Mouse (Mus musculus): Measurements from ENCODE around the gene Rbfox1. TPM values are rescaled to one million over a fixed set of nuclear protein-coding genes. Genes with fewer than 3 reads are reported as not detected.
A peak's percentile ranks its signal among the peaks of the same experiment; 100 is the strongest.

The Rbfox1 gene
- total RNA-seq, 2 experiments from 2014 or later: 413 to 426 TPM

DNA sequence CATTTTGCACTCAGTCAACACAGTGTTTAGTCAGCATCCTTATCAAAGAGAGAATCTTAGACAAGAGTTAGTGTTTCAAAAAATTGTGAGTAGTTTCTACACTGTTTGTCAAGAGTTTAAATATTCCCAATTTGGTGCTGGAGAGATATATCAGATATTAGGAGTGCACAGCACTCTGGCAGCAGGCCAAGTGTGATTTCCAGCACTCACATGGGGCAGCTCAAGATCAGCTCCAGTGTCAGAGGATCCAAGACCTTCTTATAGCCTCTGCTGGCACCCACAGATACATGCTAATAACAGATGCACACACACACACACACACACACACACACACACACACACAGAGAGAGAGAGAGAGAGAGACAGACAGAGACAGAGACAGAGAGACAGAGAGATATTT lies 424.8 kb downstream of the Rbfox1 start:
- TF ChIP-seq CTCF (conservative IDR thresholded peaks at IDR 0.05): no peak
- Histone ChIP-seq H3K27ac (no peak overlapping the region), H3K4me3 (no peak overlapping the region)
- no peak for DNase-seq (ENCODE audit: low spot score in 2 of 2)

DNA sequence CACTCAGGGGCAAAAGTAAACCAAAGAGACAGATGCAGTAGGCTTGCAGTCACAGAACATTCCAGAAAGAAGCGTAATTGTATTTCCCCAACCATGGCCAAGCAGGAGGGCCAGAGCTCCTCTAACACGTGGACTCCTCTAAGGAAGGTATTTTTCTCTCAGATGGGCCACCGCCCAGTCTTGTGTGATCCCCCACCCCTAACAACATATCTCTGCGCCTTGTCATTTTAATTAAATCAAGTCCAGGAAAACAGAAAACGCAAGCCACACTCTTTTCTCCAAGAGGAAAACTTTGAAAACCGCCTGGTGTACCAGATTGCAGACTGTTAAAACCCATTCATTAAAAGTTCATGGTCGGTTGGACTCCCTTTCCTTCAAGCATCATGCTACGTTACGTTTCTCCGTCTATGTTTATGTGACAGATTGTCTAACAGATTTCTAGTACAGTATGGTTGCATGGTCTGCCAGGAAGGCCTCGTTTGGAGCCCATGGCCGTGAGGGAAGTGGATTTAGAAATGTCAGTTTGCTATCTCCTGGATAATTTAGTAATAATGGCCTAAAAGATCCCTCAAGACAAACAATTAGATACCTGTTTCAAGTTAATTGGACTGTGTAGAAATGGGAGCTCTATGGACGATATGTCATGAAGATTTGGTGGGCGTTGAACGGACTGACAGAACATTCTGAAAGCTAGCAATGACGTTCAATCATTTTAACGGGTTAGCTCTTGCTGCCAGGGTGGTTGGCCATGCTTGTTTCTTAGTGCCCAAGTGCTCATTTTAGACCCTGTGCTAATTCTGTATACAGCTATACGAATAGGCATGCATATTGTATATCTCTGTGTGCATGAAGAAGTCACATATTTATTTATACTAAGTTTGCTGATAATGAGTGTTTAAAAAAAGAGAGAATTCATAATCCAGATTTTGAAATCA lies 425.9 kb downstream of the Rbfox1 start:
- Histone ChIP-seq H3K27ac (no peak overlapping the region), H3K4me3 (no peak overlapping the region)
- DNase-seq (ENCODE audit: low spot score in 2 of 2): peak in 1 of 2 experiments; percentile 23
- TF ChIP-seq CTCF (conservative IDR thresholded peaks at IDR 0.05): no peak

DNA sequence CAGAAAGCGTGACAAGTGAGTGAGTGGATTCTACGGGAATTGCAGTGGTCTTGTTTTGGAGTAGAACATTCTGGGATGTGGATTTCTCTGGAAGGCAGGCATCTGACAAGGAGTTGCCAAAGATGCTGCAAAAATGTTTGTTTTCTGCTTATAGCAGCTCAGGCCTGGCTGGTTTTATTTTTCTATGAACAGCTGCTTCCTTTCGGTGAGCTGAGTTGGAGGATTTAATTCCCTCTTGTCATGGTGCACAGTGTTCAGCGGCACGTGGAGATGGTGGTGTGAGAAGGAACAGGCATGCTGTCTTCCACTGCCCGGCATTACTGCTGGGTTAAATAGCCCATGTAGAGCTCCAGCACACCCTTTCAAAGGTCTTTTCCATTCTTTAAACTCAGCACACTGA lies 428.5 kb downstream of the Rbfox1 start:
- no peak overlapping the region for H3K4me3 ChIP-seq
- no peak for TF ChIP-seq CTCF (conservative IDR thresholded peaks at IDR 0.05)
- H3K27ac ChIP-seq: peak overlapping the region; percentile 59; the same call in 1 of the 2 replicates
- DNase-seq (ENCODE audit: low spot score in 2 of 2): peak; percentile 21 to 39

DNA sequence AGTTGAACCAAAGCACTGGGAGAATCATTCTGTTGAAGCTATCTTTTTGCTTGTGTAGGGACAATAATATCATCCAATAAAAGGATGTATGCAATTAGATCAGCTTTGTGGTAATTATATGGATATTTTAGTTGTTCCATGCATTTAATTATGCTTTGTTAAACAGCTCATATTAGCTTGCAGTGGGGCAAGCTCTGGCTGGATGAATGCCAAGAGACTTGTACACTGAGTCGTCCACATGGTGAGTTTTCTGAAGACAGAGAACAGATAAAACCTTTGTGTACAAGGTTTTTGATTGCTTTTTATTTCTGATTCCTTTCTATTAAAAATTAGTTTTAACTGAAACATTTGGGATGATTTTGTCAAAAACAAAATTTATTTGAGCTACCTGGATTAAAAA lies 439.7 kb downstream of the Rbfox1 start:
- no peak for DNase-seq (ENCODE audit: low spot score in 2 of 2)
- no peak overlapping the region for H3K27ac ChIP-seq
- TF ChIP-seq CTCF (conservative IDR thresholded peaks at IDR 0.05): no peak
- H3K4me3 ChIP-seq: no peak overlapping the region

DNA sequence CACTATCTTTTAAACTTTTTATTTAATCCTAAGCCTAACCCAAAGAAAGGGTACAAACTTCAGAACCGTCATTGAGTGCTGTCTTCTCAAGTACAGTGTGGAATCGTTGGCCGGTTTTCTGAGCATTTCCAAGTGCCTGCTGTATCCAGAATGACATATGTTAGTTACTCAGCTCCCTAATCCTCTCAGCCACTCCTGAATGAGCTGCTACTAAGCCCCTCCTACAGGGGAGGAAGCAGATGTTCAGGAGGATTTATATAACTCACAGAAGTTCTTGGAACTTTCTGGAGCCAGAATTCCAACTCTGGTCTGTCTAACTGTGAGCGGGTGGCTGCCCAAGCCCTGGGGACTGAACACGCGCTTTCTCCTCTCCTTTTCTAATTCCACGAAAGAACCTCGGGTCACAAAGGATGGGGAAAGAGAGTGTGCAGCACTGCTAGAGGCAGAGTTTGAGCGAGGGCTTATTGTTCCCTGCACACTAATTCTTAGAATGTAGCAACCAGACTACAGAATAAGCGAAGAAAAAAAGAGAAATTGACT lies 446.3 kb downstream of the Rbfox1 start:
- H3K4me3 ChIP-seq: no peak overlapping the region
- peak in 1 of 2 experiments; percentile 32 for DNase-seq (ENCODE audit: low spot score in 2 of 2)
- H3K27ac ChIP-seq: no peak overlapping the region
- TF ChIP-seq CTCF (conservative IDR thresholded peaks at IDR 0.05): no peak

DNA sequence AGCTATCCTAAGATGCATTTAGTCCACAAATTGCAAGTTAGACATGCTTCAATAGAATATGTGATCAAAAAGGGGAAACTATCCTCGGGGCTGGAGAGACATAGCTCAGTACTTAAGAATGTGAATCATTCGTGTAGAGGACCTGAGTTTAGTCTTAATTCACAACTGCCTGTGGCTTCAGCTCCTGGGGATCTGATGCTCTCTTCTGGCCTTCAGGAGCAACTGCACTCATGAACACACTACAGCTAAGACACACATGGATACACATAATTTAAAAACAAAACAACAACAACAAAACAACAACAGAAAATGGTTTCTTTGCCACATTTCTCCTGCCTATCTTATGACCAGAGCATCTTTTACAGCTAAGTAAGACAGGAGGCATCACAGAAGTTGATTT lies 448.1 kb downstream of the Rbfox1 start:
- DNase-seq (ENCODE audit: low spot score in 2 of 2): no peak
- Histone ChIP-seq H3K4me3 (no peak overlapping the region), H3K27ac (no peak overlapping the region)
- peak; percentile 49 for TF ChIP-seq CTCF (conservative IDR thresholded peaks at IDR 0.05)

DNA sequence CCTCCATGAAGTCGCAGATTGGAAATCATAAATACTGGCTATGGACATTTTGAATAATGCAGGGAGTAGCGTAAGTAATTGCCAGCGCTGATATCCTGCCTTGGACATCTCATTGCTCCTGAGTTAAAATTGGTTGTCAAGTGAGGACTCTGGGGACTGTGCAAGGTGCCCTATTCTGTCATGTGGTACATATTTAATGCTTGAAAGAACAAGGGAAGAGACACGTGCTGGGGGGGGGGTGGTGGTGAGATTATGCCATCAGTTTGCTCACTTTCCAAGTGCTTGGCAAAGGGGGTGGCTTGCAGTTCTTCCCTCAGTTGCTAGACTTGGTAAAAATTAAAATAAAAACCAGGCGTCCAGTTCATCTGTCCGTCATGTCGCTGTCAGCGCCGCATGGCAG lies 462.9 kb downstream of the Rbfox1 start:
- peak overlapping the region; percentile 73 for H3K4me3 ChIP-seq
- H3K27ac ChIP-seq: peak overlapping the region; percentile 85
- no peak for DNase-seq (ENCODE audit: low spot score in 2 of 2)
- no peak for TF ChIP-seq CTCF (conservative IDR thresholded peaks at IDR 0.05)

DNA sequence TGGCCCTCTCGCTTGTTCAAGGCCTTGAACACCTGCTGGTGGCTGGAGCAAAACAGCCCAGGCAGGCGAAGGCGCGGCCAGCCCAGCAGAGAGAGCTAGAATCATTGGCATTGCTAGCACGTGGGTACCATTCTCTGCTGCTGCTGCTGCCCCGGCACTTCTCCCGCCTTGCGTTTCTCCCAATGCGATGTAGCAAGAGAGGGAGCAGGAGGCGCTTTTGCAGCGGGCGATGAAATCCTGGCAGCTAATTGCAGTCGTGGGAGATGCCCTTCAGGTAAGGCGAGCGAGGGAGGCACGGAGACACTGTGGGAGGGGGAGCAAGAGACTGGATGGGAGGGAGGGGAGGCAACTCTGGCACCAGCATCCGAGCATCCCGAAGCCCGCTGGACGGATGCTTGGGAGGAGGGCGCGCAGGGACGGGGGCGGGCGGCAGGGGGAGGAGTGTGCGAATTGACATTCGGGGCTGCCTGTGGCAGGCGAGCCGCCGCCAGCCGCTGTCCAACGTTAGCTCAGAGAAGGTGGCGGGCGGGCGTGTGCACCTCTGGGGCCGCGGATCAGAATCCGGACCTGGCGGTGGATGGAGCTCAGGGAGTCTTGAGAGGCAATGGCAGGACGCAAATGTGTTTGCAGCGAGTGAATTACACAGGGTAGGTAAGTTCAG lies 463.6 kb downstream of the Rbfox1 start:
- Histone ChIP-seq H3K27ac (peak overlapping the region; percentile 85), H3K4me3 (peak overlapping the region; percentile 73)
- peak; percentile 58 to 59 for DNase-seq (ENCODE audit: low spot score in 2 of 2)
- TF ChIP-seq CTCF (conservative IDR thresholded peaks at IDR 0.05): peak; percentile 14

DNA sequence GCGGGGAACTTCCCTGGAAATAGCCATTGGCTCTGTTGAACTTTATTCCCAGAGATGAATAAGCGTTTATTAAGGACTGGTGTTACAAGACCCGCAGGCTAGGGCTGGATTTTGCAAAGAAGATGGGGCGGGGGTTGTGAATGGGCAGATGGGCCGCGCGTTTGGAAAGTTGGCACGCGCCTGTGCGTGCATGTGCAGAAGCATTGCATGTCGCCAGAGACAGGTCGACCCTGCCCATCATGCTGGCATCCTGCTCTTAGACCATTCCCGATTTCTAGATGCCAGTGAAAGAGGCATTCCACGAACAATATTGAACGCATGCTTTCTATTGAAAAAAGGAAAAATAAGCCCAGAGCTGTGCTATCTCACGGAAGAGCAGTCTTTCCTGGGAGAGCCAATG lies 464.2 kb downstream of the Rbfox1 start:
- no peak for TF ChIP-seq CTCF (conservative IDR thresholded peaks at IDR 0.05)
- Histone ChIP-seq H3K27ac (peak overlapping the region; percentile 85), H3K4me3 (peak overlapping the region; percentile 73)
- DNase-seq (ENCODE audit: low spot score in 2 of 2): peak in 1 of 2 experiments; percentile 10

DNA sequence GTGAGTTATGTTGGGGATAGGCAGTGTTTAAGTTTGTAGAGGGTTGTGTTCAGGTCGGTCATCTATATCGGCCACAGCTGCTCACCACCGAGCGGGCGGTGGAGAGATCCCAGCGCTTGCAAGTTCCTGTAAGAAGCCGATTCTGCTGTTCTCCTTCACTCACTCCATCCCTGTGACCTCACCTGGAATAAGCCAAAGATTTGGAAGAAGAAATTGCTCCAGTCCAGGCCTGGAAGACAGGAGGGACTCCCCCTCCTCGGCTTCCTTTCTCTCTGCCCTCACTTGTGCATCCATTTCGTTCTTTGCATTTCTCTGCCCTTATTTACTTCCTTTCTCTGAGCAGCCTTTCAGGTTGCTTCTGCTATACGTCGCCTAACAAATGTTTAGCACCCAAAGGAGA lies 465.1 kb downstream of the Rbfox1 start:
- Histone ChIP-seq H3K27ac (peak overlapping the region; percentile 85; the same call in 1 of the 2 replicates), H3K4me3 (peak overlapping the region; percentile 73)
- no peak for DNase-seq (ENCODE audit: low spot score in 2 of 2)
- TF ChIP-seq CTCF (conservative IDR thresholded peaks at IDR 0.05): no peak

DNA sequence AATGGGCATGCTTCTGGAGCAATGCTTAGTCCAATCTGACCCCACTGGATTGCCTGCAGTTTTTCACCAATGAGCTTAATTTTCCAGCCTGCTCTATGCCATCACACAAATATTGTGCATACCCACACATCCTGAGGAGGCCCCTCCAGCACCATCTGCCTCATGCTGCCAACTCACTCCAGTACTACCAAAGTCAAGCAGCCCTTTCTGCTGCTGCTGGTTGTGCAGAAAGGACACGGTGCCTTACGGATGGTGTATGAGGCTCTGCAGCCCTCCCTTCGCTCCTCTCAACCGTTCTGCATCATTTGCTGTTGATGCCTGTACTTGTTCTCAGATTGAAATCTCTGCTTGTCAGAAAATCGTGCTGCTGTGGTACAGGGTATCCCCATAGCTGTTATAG lies 468.0 kb downstream of the Rbfox1 start:
- Histone ChIP-seq H3K27ac (peak overlapping the region; percentile 52), H3K4me3 (no peak overlapping the region)
- peak; percentile 30 to 42 for DNase-seq (ENCODE audit: low spot score in 2 of 2)
- no peak for TF ChIP-seq CTCF (conservative IDR thresholded peaks at IDR 0.05)

DNA sequence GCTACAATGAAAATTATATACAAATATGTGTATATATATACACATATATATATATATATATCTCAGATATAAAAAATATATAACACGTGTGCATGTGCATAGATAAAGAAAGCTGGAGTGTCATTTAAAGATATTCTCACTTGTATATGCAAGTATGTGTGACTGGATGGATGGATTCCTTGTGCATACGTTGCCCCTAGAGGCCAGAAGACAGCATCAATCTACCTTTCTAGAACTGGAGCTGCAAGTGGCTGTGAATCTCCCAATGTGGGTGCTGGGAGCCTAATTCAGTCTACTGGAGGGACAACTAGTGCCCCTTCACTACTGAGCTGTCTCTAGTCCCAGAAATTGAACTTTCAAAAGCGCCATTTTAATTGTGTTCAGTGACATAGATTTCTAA lies 471.8 kb downstream of the Rbfox1 start:
- no peak for DNase-seq (ENCODE audit: low spot score in 2 of 2)
- no peak overlapping the region for H3K27ac ChIP-seq
- H3K4me3 ChIP-seq: no peak overlapping the region
- TF ChIP-seq CTCF (conservative IDR thresholded peaks at IDR 0.05): peak; percentile 45

DNA sequence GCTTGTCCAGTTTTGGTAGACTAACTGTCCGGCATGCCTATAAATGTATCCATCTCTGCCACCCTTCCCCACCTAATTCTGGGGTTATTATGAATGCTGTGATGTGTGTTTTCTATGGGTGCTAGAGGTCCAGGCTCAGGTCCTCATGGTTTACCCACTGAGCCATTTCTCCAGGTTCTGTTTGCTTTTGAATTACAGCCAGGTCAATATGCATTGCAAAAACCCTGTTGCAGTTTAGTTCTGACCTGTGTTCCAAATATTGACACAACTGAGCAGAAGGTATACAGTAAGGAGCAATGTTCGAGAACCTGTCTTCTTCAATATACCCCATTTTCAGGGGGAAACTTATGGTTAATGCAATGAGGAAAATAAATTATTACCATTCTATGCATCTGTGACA lies 480.6 kb downstream of the Rbfox1 start:
- no peak for DNase-seq (ENCODE audit: low spot score in 2 of 2)
- Histone ChIP-seq H3K4me3 (no peak overlapping the region), H3K27ac (no peak overlapping the region)
- TF ChIP-seq CTCF (conservative IDR thresholded peaks at IDR 0.05): no peak

All from layer of hippocampus, adult 2 months (tissue).